Mouse (Mus musculus): ENCODE measurements around the gene Angpt4. TPM values are rescaled to one million over a fixed set of nuclear protein-coding genes. Genes with fewer than 3 reads are reported as not detected.

The Angpt4 gene
- polyA plus RNA-seq, 1 experiment from 2014 or later, result 0.81 TPM

DNA sequence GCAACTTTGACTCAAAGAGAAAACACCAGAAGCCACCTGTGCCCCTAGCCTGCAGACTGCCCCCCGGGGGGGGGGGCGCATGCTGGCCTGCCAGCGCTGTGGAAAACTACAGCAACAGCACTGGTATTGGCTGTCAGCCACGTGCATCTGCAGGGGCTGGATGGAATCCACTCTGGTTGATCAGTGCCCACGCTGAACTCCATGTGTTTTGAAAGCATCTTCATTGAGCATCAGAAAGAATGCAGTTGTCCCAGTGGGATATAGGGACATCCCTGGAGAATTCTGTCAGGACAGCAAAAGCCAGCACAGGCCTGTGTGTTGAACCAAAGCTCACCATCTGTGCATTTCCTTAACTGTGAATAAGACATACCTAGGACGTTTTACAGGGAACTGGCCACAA, 20.0 kb upstream of the Angpt4 start:
- WGBS, result 53% methylated on average over 6 of the region's 6 CpGs
- H3K9me3 ChIP-seq (replicated peaks; ENCODE audit: control insufficient read depth, low read length), result no peaks in the 10 kb centered on the region
- no peak overlapping the region for H3K4me2 ChIP-seq (ENCODE audit: low read depth, low read length)

DNA sequence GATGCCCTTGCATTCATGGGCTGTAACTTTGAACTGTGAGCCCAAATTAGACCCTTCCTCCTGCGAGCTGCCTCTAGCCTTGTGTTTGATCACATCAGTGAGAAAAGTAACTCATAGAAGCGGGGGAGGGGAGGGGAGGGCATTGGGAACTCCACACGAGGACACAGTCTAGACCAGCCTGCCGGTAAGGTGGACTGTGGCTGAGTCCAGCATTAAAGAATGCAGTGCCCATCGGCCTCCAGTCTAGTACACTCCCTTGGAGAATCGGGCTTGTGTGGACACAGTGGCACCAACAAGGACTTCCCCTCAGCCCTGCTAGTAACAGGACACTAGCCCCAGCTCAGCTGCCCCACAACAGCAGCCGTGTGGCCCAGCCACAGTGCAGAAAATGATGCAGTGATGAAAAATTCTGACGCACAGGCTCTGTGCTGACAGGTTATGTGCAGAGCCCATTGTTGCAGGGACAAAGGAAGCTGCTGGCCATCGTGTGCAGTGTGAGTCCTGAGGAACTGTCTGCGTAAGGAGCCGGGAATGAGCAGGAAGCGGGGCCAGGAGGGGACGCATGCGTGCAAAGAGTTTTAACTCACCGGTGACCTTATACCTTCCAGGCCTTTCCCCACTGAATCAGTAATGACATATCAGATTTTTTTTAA, 17.8 kb upstream of the Angpt4 start:
- no peaks in the 10 kb centered on the region for H3K4me1 ChIP-seq (ENCODE audit: control insufficient read depth, insufficient read depth, low read length)
- H3K27ac ChIP-seq (ENCODE audit: low read length), result no peak overlapping the region; the same call in 1 of the 2 replicates
- H3K9ac ChIP-seq (ENCODE audit: low read length), result no peak overlapping the region
- 52% methylated on average over 15 of the region's 15 CpGs for WGBS
- H3K27me3 ChIP-seq (ENCODE audit: control insufficient read depth, insufficient read depth, low read length), result no peaks in the 10 kb centered on the region
- no peaks in the 10 kb centered on the region for H3K9me3 ChIP-seq (replicated peaks; ENCODE audit: control insufficient read depth, low read length)
- no peak overlapping the region for H3K4me3 ChIP-seq (replicated peaks; ENCODE audit: low read length)
- no peaks in the 10 kb centered on the region for H3K36me3 ChIP-seq (ENCODE audit: control insufficient read depth, insufficient read depth, low read length)
- H3K4me2 ChIP-seq (ENCODE audit: low read depth, low read length), result no peak overlapping the region
- ATAC-seq (ENCODE audit: insufficient read depth, low FRiP score), result no peak

More for the DNA sequence above, 20.0 kb upstream of the Angpt4 start:
- no peak overlapping the region for H3K4me3 ChIP-seq (replicated peaks; ENCODE audit: low read length)
- no peak for ATAC-seq (ENCODE audit: insufficient read depth, low FRiP score)
- H3K27me3 ChIP-seq (ENCODE audit: control insufficient read depth, insufficient read depth, low read length), result no peaks in the 10 kb centered on the region
- no peak overlapping the region for H3K27ac ChIP-seq (ENCODE audit: low read length)
- no peaks in the 10 kb centered on the region for H3K36me3 ChIP-seq (ENCODE audit: control insufficient read depth, insufficient read depth, low read length)
- H3K4me1 ChIP-seq (ENCODE audit: control insufficient read depth, insufficient read depth, low read length), result no peaks in the 10 kb centered on the region
- H3K9ac ChIP-seq (ENCODE audit: low read length), result no peak overlapping the region

DNA sequence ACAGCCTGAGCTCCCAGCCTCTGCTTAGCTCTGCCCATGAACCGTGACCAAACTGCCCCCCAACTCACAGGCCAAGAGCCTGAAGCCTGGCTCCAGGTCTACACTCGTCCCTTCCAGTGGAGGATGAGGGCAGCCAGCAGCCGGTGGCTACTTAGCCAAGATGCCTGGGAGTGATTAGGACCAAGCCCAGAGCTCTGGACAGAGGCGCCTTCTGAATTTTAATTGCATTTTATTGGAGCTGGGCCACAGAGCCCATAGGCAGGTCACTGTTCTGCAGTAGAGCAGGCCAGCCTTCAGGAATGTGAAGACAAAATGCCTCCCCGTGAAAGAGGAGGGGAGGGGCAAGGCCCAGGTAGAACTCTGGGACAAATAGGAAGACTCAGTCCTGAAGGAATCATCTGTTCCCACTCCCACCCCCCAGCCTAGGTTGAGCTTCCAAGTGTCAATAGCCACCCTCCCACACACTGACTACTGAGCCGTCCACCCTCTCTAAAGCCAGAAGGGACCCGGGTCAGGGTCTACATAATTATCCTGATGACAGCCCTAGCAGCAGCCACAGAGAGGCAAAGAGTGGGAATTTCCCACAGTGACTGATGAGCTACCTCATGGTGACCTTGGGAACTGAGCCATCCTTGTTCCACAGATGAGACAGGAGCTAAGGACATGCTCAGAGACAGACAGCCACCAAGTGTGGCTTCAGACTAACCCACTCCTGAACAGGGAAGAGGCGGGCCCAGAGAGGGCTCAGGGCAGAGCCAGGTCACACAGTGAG, 16.6 kb upstream of the Angpt4 start:
- 66% methylated on average over 8 of the region's 8 CpGs for WGBS
- Histone ChIP-seq H3K36me3 (ENCODE audit: control insufficient read depth, insufficient read depth, low read length) (no peaks in the 10 kb centered on the region), H3K4me2 (ENCODE audit: low read depth, low read length) (no peak overlapping the region), H3K9me3 (replicated peaks; ENCODE audit: control insufficient read depth, low read length) (no peaks in the 10 kb centered on the region), H3K4me3 (replicated peaks; ENCODE audit: low read length) (no peak overlapping the region), H3K4me1 (ENCODE audit: control insufficient read depth, insufficient read depth, low read length) (no peaks in the 10 kb centered on the region), H3K9ac (ENCODE audit: low read length) (no peak overlapping the region), H3K27me3 (ENCODE audit: control insufficient read depth, insufficient read depth, low read length) (no peaks in the 10 kb centered on the region), H3K27ac (ENCODE audit: low read length) (no peak overlapping the region)
- no peak for ATAC-seq (ENCODE audit: insufficient read depth, low FRiP score)

DNA sequence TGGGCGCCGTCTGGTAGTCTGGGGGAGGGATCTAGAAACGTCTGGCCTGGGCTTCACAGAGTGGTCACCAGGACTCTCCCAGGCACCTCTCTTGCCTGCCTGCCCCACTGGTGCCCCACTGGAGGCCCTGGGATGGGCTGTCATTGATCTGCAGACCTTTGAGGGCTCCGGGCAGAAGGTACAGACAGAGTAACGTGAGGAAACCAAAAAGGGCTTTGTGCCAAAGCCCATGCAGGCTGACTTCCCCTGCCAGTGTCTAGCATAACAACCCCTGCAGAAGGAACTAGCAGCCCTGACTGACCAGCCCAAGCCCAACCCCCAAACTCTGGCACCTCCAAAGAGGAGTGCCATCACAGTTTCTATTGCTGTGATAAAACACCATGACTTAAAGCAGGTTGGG, 15.1 kb upstream of the Angpt4 start:
- 66% methylated on average over 5 of the region's 5 CpGs for WGBS

DNA sequence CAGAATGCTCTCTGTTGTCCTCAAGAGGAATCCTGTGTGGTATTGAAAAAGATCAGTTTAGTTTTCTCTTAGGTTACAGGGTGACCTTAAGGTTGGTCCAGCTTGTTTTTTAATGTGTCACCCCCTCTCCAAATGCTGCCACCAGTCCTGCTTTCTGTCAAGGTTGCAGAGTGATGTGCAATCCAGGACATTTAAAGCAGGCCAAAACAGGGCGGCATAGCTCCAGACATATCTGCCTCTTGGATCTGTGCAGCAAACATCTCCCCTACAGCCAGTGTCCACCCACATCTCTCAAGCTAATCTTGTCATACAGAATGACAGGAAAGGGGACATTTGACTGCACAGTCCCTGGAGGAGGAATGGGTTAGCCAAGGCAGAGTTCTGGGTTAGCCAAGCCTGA, 12.9 kb upstream of the Angpt4 start:
- no peaks in the 10 kb centered on the region for H3K36me3 ChIP-seq (ENCODE audit: control insufficient read depth, insufficient read depth, low read length)
- no peak overlapping the region for H3K4me2 ChIP-seq (ENCODE audit: low read depth, low read length)
- WGBS, result 60% methylated on average over 1 of the region's 1 CpGs

More for the DNA sequence above, 15.1 kb upstream of the Angpt4 start:
- Histone ChIP-seq H3K4me2 (ENCODE audit: low read depth, low read length) (no peak overlapping the region), H3K36me3 (ENCODE audit: control insufficient read depth, insufficient read depth, low read length) (no peaks in the 10 kb centered on the region), H3K27me3 (ENCODE audit: control insufficient read depth, insufficient read depth, low read length) (no peaks in the 10 kb centered on the region), H3K9ac (ENCODE audit: low read length) (no peak overlapping the region), H3K27ac (ENCODE audit: low read length) (no peak overlapping the region), H3K9me3 (replicated peaks; ENCODE audit: control insufficient read depth, low read length) (no peaks in the 10 kb centered on the region), H3K4me3 (replicated peaks; ENCODE audit: low read length) (no peak overlapping the region), H3K4me1 (ENCODE audit: control insufficient read depth, insufficient read depth, low read length) (no peaks in the 10 kb centered on the region)
- ATAC-seq (ENCODE audit: insufficient read depth, low FRiP score), result 0 out of 2 replicates have a peak, but pooled peaks have one; percentile 22

DNA sequence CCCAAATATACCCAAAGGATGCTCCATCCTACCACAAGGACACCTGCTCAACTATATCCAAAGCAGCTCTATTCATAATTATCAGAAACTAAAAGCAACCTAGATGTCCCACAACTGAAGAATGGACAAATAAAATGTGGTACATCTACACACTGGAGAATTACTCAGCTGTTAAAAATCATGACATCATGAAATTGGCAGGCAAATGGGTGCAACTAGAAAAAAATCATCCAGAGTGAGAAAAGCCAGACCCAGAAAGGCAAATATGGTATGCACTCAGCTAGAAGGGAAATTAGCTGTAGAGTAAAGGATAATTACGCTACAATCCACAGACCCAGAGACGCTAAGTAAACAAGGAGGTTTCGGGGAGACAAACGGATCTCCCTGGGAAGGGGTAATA, 10.2 kb upstream of the Angpt4 start:
- H3K36me3 ChIP-seq (ENCODE audit: control insufficient read depth, insufficient read depth, low read length), result no peaks in the 10 kb centered on the region
- 30% methylated on average over 4 of the region's 4 CpGs for WGBS
- no peak overlapping the region for H3K9ac ChIP-seq (ENCODE audit: low read length)
- H3K27me3 ChIP-seq (ENCODE audit: control insufficient read depth, insufficient read depth, low read length), result no peaks in the 10 kb centered on the region
- no peak overlapping the region for H3K4me3 ChIP-seq (replicated peaks; ENCODE audit: low read length)
- H3K27ac ChIP-seq (ENCODE audit: low read length), result no peak overlapping the region
- no peak for ATAC-seq (ENCODE audit: insufficient read depth, low FRiP score)
- H3K9me3 ChIP-seq (replicated peaks; ENCODE audit: control insufficient read depth, low read length), result no peaks in the 10 kb centered on the region
- H3K4me1 ChIP-seq (ENCODE audit: control insufficient read depth, insufficient read depth, low read length), result no peaks in the 10 kb centered on the region
- H3K4me2 ChIP-seq (ENCODE audit: low read depth, low read length), result no peak overlapping the region

More for the DNA sequence above, 12.9 kb upstream of the Angpt4 start:
- Histone ChIP-seq H3K9ac (ENCODE audit: low read length) (no peak overlapping the region), H3K4me1 (ENCODE audit: control insufficient read depth, insufficient read depth, low read length) (no peaks in the 10 kb centered on the region), H3K9me3 (replicated peaks; ENCODE audit: control insufficient read depth, low read length) (no peaks in the 10 kb centered on the region), H3K27ac (ENCODE audit: low read length) (no peak overlapping the region), H3K27me3 (ENCODE audit: control insufficient read depth, insufficient read depth, low read length) (no peaks in the 10 kb centered on the region), H3K4me3 (replicated peaks; ENCODE audit: low read length) (no peak overlapping the region)
- no peak for ATAC-seq (ENCODE audit: insufficient read depth, low FRiP score)

DNA sequence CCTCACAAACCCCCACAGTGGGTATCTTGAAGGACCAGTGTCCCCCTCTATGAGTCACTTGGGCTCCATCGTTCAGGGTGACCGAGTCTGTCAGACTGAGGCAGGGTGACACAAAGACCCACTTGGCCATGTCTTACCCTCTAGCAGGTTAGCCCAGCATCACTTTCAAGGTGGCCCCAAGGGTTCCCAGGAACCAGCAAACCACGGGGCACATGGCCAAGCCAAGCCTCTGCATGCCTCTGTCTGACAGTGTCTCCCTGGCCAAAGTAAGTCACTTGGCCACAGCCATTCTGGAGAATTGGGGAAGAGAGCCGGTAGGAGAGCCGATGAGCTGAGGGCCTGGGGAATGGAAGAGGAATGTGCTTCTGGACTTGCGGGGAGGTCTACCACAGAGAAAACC, 7.7 kb upstream of the Angpt4 start:
- H3K4me1 ChIP-seq (ENCODE audit: control insufficient read depth, insufficient read depth, low read length), result no peaks in the 10 kb centered on the region
- H3K9ac ChIP-seq (ENCODE audit: low read length), result no peak overlapping the region
- H3K36me3 ChIP-seq (ENCODE audit: control insufficient read depth, insufficient read depth, low read length), result no peaks in the 10 kb centered on the region
- no peaks in the 10 kb centered on the region for H3K27me3 ChIP-seq (ENCODE audit: control insufficient read depth, insufficient read depth, low read length)
- no peaks in the 10 kb centered on the region for H3K9me3 ChIP-seq (replicated peaks; ENCODE audit: control insufficient read depth, low read length)
- H3K4me3 ChIP-seq (replicated peaks; ENCODE audit: low read length), result no peak overlapping the region
- H3K27ac ChIP-seq (ENCODE audit: low read length), result no peak overlapping the region
- H3K4me2 ChIP-seq (ENCODE audit: low read depth, low read length), result no peak overlapping the region
- 88% methylated on average over 6 of the region's 6 CpGs for WGBS
- ATAC-seq (ENCODE audit: insufficient read depth, low FRiP score), result no peak

DNA sequence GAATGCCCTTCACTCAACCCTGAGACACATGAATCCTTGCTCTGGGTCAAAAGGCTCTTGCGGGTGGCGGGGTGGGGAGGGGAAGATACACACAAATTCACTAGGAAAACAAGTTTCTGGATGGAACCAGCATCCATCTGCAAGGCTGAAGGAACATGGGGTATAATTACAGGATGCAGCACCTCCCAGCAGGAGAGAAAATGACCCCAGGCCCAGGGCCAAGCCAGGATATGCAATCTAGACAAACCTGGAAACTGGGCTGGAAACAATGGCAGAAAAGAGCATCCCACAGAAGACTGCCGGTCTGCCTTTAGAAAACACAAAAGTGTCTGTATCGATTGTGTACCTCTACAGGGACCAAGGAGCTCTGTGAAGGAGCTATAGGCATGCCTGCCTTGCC, 7.1 kb upstream of the Angpt4 start:
- 67% methylated on average over 4 of the region's 4 CpGs for WGBS
- no peaks in the 10 kb centered on the region for H3K9me3 ChIP-seq (replicated peaks; ENCODE audit: control insufficient read depth, low read length)
- ATAC-seq (ENCODE audit: insufficient read depth, low FRiP score), result no peak

DNA sequence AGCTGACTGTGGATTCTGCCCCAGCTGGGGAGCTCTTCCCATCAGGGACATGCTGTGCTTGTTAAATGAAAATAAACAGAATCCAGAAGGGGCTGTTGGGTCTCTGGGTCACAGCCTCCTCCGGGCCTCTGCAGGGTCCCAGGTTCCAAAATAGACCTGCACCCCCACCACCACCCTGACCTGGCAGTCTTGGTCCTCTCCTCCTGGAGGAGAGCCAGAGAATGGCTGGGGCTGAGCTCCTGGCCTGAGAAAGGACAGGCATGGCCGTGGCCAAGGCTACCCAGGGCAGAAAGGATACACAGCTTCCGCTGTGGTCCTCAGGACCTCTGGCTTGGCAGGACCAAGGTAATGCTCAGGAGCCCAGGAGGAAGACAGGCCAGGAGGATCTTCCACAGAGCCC, 6.4 kb upstream of the Angpt4 start:
- Histone ChIP-seq H3K27ac (ENCODE audit: low read length) (no peak overlapping the region), H3K4me3 (replicated peaks; ENCODE audit: low read length) (no peak overlapping the region), H3K27me3 (ENCODE audit: control insufficient read depth, insufficient read depth, low read length) (no peaks in the 10 kb centered on the region), H3K9ac (ENCODE audit: low read length) (0 out of 2 replicates have a peak overlapping the region, but pooled peaks have one; percentile 13), H3K4me1 (ENCODE audit: control insufficient read depth, insufficient read depth, low read length) (no peaks in the 10 kb centered on the region), H3K36me3 (ENCODE audit: control insufficient read depth, insufficient read depth, low read length) (no peaks in the 10 kb centered on the region), H3K9me3 (replicated peaks; ENCODE audit: control insufficient read depth, low read length) (no peaks in the 10 kb centered on the region), H3K4me2 (ENCODE audit: low read depth, low read length) (no peak overlapping the region)
- WGBS, result 47% methylated on average over 3 of the region's 3 CpGs
- no peak for ATAC-seq (ENCODE audit: insufficient read depth, low FRiP score)

More for the DNA sequence above, 7.1 kb upstream of the Angpt4 start:
- no peak overlapping the region for H3K9ac ChIP-seq (ENCODE audit: low read length)
- H3K4me1 ChIP-seq (ENCODE audit: control insufficient read depth, insufficient read depth, low read length), result no peaks in the 10 kb centered on the region
- H3K4me2 ChIP-seq (ENCODE audit: low read depth, low read length), result no peak overlapping the region
- H3K36me3 ChIP-seq (ENCODE audit: control insufficient read depth, insufficient read depth, low read length), result no peaks in the 10 kb centered on the region
- no peaks in the 10 kb centered on the region for H3K27me3 ChIP-seq (ENCODE audit: control insufficient read depth, insufficient read depth, low read length)
- no peak overlapping the region for H3K27ac ChIP-seq (ENCODE audit: low read length)
- H3K4me3 ChIP-seq (replicated peaks; ENCODE audit: low read length), result no peak overlapping the region
